Mouse (Mus musculus) hindbrain, embryonic 14.5 days (tissue): ENCODE measurements around the gene Nedd8. TPM values are rescaled to one million over a fixed set of nuclear protein-coding genes. Genes with fewer than 3 reads are reported as not detected.

Experiments used
- polyA plus RNA-seq: library from polyadenylated mRNA; unstranded; fragments of >200 nt; fragmentation: Nextera tagmentation; extraction: Ambion mirVana; gene quantifications from 2 replicates; pipeline ENCODE4 v1.2.1, GENCODE M21; 2014

Nedd8 gene
- polyA plus RNA-seq, 1 experiment from 2014 or later: 612 TPM

Other genes starting within 250 kb of the Nedd8 start
- gene Dhrs4, start 193.4 kb downstream of the Nedd8 start, polyA plus RNA-seq: 12.4 and 14.1 TPM in 2 replicates
- gene Carmil3, start 181.5 kb downstream of the Nedd8 start, polyA plus RNA-seq: 30.0 and 31.1 TPM in 2 replicates
- 3.2 and 4.2 TPM in 2 replicates for gene Cpne6, start 161.7 kb downstream of the Nedd8 start, polyA plus RNA-seq
- gene Nrl, start 147.1 kb downstream of the Nedd8 start, polyA plus RNA-seq: 0.10 and 0.17 TPM in 2 replicates
- 17.5 and 19.2 TPM in 2 replicates for gene Pck2, start 131.9 kb downstream of the Nedd8 start, polyA plus RNA-seq
- gene Dcaf11, start 112.1 kb downstream of the Nedd8 start, polyA plus RNA-seq: 107 and 112 TPM in 2 replicates
- gene A730061H03Rik, start 111.7 kb downstream of the Nedd8 start, polyA plus RNA-seq: 1.4 TPM in 1 of 2 replicates, not detected in the other
- 0.27 TPM in 1 of 2 replicates, not detected in the other for gene Fitm1, start 96.5 kb downstream of the Nedd8 start, polyA plus RNA-seq
- 192 and 207 TPM in 2 replicates for gene Psme1, start 94.0 kb downstream of the Nedd8 start, polyA plus RNA-seq
- 37.2 and 39.2 TPM in 2 replicates for gene Emc9, start 86.8 kb downstream of the Nedd8 start, polyA plus RNA-seq
- 152 and 179 TPM in 2 replicates for gene Psme2, start 81.0 kb downstream of the Nedd8 start, polyA plus RNA-seq
- gene Rnf31, start 80.4 kb downstream of the Nedd8 start, polyA plus RNA-seq: 12.5 and 20.4 TPM in 2 replicates
- 7.4 and 8.0 TPM in 2 replicates for gene Irf9, start 68.6 kb downstream of the Nedd8 start, polyA plus RNA-seq
- gene Rec8, start 54.1 kb downstream of the Nedd8 start, polyA plus RNA-seq: 8.6 and 9.0 TPM in 2 replicates
- gene Ipo4, start 36.2 kb downstream of the Nedd8 start, polyA plus RNA-seq: 110 and 114 TPM in 2 replicates
- 1.5 and 2.8 TPM in 2 replicates for gene Gm49378, start 34.2 kb downstream of the Nedd8 start, polyA plus RNA-seq
- 58.9 and 68.0 TPM in 2 replicates for gene Tm9sf1, start 28.3 kb downstream of the Nedd8 start, polyA plus RNA-seq
- 0.31 and 0.33 TPM in 2 replicates for gene Tssk4, start 21.9 kb downstream of the Nedd8 start, polyA plus RNA-seq
- gene Mdp1, start 11.6 kb downstream of the Nedd8 start, polyA plus RNA-seq: 70.4 and 71.0 TPM in 2 replicates
- gene Gmpr2, start 183 bp downstream of the Nedd8 start, polyA plus RNA-seq: 35.8 and 40.8 TPM in 2 replicates
- gene Tinf2, start 9.7 kb upstream of the Nedd8 start, polyA plus RNA-seq: 24.3 and 25.1 TPM in 2 replicates
- 0.14 and 0.25 TPM in 2 replicates for gene Tgm1, start 41.8 kb upstream of the Nedd8 start, polyA plus RNA-seq
- 46.2 and 48.8 TPM in 2 replicates for gene Rabggta, start 50.1 kb upstream of the Nedd8 start, polyA plus RNA-seq
- gene Dhrs1, start 73.6 kb upstream of the Nedd8 start, polyA plus RNA-seq: 70.8 and 72.3 TPM in 2 replicates
- gene Nop9, start 73.6 kb upstream of the Nedd8 start, polyA plus RNA-seq: 31.4 and 33.0 TPM in 2 replicates
- gene Cideb, start 86.3 kb upstream of the Nedd8 start, polyA plus RNA-seq: not detected in 2 replicates
- 0.36 and 0.70 TPM in 2 replicates for gene Ltb4r2, start 89.3 kb upstream of the Nedd8 start, polyA plus RNA-seq
- gene Ltb4r1, start 93.8 kb upstream of the Nedd8 start, polyA plus RNA-seq: 0.20 TPM in 1 of 2 replicates, not detected in the other
- gene Adcy4, start 112.0 kb upstream of the Nedd8 start, polyA plus RNA-seq: 5.0 and 5.8 TPM in 2 replicates
- gene Ripk3, start 116.7 kb upstream of the Nedd8 start, polyA plus RNA-seq: 1.8 and 2.9 TPM in 2 replicates
- 9.4 and 10.1 TPM in 2 replicates for gene Nfatc4, start 151.0 kb upstream of the Nedd8 start, polyA plus RNA-seq
- gene Nynrin, start 181.9 kb upstream of the Nedd8 start, polyA plus RNA-seq: 10.8 and 11.7 TPM in 2 replicates
- 0.51 and 0.56 TPM in 2 replicates for gene Cbln3, start 212.3 kb upstream of the Nedd8 start, polyA plus RNA-seq
- gene Khnyn, start 212.8 kb upstream of the Nedd8 start, polyA plus RNA-seq: 6.6 and 7.0 TPM in 2 replicates
- 131 and 138 TPM in 2 replicates for gene Sdr39u1, start 228.2 kb upstream of the Nedd8 start, polyA plus RNA-seq